Mouse (Mus musculus) frontal cortex, postnatal 10 days (tissue): Measurements from ENCODE around the gene Gsap.

Experiments
- DNase-seq, 2 experiments: peaks; one replicate each; pipeline ENCODE4 v3.0.0; 2022; ENCODE audit warnings: low spot score in 2 of 2, mixed read lengths in 1 of 2

Gene Gsap

GRCm38 (mm10) chr5:21185764-21186685, at the start of gene Gsap:
Gene Gsap (plus strand): TSS chr5:21186255.
- peak; percentile 36 to 44 for DNase-seq

DNA sequence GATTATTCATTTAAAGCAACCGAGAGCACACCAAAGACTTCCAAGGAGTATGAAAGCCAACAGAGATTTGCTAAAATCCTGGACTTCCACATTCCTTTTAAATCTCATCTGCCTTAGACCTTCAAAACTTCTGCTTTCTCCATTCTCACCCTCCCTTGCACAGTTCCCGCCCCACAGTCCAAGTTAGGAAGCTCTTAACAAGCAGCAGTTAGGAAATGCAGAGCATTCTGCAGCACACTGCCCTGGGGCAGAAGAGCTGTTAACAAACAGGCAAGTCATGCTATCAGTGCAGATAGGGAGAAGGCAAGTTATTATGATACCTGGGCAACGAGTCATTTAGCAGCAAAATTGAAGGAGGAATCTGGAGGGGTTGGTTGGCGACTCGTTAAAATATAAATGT, 49.5 kb upstream of the Gsap start:
- DNase-seq = no peak

- peak; percentile 58 to 69 for DNase-seq
Measured at GRCm38 (mm10) chr5:21139505-21139904, 46.5 kb upstream of the Gsap start.

- peak in 1 of 2 experiments; percentile 10 for DNase-seq
Measured at GRCm38 (mm10) chr5:21141133-21141551, 44.9 kb upstream of the Gsap start.

DNA sequence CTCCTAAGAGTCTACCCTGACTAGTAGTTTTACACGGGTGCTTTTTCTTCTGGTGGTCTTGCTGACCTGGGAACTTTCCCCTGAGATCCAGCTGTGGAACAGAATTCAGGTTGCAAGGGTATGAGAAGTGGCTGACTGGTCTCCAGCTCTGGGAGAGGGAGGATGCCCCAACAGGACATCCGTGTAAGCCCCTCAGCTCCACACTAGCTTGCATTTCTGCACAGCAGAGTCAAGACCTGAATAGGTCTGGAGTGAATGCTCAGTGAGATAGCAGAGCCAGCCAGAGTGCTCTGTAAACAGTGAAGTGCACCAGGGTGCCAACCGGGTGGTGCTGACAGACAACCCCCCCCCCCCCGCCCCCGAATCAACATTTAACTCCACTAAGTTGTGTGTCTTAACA, 44.4 kb upstream of the Gsap start:
- no peak for DNase-seq

- no peak for DNase-seq
Measured at GRCm38 (mm10) chr5:21143032-21143431, 43.0 kb upstream of the Gsap start.

DNA sequence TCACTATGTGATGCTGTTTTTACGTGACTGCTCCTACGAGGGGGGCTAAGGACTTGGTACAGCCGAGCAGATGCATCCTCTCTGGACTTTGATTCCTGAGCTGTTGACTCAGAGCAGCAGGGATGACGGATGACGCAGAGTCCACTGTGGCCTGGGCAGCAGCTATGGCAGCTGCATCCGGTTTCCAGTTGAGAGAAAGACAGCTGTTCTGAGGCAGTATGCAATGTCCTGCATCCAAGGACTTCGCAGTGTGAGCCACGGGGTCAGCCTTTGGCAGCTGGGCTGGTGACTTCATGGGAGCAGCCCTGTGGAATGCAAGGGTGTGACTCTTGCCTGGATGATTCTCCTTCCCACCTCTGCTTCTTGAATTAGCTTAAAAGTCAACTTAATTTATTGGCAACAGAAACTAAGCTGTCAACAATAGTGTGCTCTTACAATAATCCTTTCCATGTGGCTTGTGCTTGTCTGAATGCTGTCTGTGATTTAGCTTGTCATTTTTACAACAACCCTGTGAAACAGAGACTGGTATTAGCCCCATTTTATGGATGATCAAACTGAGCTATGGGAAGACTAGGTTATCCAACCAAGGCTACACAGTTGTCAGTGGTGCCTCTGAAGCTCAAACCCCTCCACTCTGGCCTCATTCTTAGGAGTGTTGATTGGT, 41.4 kb upstream of the Gsap start:
- peak in 1 of 2 experiments; percentile 28 for DNase-seq

- no peak for DNase-seq
Measured at GRCm38 (mm10) chr5:21148358-21148757, 37.7 kb upstream of the Gsap start.

- DNase-seq = no peak
Measured at GRCm38 (mm10) chr5:21153672-21154071, 32.4 kb upstream of the Gsap start.

DNA sequence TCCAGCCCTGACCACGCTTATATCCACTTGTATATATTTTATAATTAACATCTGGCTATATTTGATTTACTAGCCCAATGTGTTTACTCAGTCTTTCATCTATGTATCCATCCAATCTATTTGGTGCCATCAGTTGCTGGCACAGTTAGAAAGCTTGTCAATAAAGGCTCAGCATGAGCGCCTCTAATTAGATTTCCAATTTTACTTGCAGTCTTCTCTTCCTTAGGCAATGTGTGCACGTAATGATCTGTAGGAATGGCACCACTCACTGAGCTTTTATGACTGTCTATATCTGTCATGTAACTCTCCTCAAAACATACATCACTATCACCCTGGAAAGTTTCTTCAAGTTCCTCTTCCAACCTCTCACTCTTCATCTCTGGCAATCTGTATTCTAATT, 29.3 kb upstream of the Gsap start:
- no peak for DNase-seq

DNA sequence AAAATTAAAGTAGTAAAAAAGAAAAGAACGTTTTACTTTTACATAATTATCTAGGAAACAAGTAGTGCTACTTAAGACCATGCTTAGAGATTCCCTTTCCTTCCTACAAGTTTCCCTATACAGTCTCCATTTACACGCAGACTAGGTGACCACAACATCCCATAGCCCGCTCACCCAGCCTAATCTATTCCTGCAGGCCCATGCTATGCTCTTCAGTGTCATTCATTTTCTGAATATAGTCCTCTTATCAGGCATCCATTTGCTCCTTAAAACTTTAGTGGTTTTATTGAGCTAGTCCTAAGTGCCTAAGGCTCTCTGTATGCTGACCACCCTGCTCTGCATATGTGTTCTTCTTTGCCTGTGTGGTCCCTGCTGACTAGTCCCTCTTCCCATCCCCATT, 26.5 kb upstream of the Gsap start:
- DNase-seq = no peak

DNA sequence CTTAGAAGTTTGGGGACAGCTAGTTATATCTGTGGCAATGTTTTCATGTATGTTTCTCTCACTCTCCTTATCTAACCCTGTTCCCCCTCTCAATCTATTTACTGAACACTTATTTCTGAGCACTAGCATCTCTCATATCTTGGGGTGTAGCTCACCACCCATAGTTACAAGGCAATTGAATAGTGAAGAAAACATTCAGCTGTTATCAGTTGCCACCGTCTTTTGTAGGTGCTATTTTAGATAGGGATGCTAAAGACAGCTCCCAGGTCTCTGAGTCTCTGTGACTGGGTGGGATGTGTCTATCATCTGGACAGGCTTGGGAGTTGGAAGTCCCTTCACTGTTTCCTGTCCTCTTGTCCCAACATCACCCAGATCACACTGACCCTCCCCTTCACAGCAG, 25.3 kb upstream of the Gsap start:
- DNase-seq = no peak

DNA sequence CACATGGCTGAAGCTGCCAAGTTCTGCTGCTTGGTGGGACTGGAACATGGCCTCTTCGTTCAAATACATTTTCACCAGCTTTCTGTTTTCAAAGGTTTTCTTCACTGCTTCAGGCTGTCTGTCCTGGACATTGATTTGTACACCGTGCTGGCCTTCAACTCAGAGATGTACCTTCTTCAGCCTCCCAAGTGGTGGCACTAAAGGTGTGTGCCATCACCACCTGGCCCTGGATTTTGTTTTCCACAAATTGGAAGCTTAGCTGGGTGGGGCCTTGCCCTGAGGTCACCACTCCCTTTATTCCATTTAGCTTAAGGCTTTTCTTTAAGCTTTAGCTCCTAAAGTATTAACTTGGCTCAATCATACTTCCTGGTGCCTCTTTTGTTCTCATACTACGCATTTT, 22.6 kb upstream of the Gsap start:
- no peak for DNase-seq

DNA sequence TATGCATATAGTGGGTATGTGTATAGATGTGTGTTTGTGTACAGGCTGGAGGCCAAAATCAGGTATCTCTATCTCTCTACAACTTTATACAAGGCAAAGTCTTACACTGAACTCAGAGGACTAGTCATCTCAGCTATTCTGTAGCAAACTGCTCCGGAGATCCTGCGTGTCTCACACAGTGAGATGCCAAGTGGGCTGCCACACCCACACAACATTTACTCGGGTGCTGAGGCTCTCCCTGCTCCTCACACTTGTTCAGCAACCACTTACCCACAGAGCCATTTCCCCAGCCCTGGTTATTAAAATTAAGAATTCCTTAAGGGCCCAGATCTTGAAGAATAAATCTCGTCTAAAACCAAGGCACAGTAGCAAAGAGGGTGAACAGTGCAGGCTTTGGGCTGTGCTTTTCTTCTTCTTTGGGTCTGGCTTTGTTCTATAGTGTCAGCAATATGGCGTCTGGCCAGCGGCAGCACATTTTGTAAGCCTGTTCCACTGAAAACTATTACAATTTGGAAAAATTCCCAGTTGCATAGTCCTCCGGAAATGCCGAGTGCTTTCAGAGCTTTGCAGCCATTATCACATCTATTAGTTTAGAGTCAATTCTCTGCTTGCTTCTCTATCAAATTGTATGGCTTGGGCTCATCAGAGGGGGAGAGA, 17.2 kb upstream of the Gsap start:
- peak in 1 of 2 experiments; percentile 34 for DNase-seq

DNA sequence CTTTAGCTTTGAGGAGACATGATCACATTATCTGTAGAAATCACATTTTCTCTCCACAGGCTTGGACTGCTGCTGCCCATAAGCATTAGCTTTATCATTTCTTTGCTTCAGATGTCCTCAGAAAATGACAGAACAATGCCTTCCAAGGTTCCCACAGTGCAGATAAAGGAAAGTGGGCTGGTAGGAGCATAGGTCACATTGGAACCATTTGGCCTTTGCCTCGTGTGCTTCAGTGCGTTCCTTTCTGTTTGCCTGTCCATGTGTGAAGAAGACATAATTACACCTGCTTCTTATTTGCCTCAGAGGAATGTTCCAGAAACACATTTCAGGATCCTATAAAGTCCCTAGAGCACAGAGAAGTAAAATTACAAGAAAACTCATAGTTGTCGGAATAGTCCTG, 16.7 kb upstream of the Gsap start:
- no peak for DNase-seq

- no peak for DNase-seq
Measured at GRCm38 (mm10) chr5:21169877-21170276, 16.2 kb upstream of the Gsap start.

GRCm38 (mm10) chr5:21170440-21170839, 15.6 kb upstream of the Gsap start:
- no peak for DNase-seq

GRCm38 (mm10) chr5:21170898-21171297, 15.2 kb upstream of the Gsap start:
- no peak for DNase-seq

GRCm38 (mm10) chr5:21171336-21171735, 14.7 kb upstream of the Gsap start:
- DNase-seq = no peak

GRCm38 (mm10) chr5:21172316-21172715, 13.7 kb upstream of the Gsap start:
- no peak for DNase-seq

- DNase-seq = no peak
Measured at GRCm38 (mm10) chr5:21175132-21176112, 10.6 kb upstream of the Gsap start.
